Mouse (Mus musculus) thymus, postnatal 4 days (tissue): ENCODE results near the gene Dusp18.

Experiments
- DNase-seq: peaks from one replicate; pipeline ENCODE4 v3.0.0; 2021

Gene Dusp18

GRCm38 (mm10) chr11:3931511-3932211, 36.6 kb downstream of the Dusp18 start, which contains the start of gene Tcn2:
Gene Tcn2 (minus strand): TSS chr11:3932159.
- DNase-seq = peak; percentile 74

- DNase-seq = no peak
These were observed 38.8 kb downstream of the Dusp18 start for GRCm38 (mm10) chr11:3933756-3934285.

DNA sequence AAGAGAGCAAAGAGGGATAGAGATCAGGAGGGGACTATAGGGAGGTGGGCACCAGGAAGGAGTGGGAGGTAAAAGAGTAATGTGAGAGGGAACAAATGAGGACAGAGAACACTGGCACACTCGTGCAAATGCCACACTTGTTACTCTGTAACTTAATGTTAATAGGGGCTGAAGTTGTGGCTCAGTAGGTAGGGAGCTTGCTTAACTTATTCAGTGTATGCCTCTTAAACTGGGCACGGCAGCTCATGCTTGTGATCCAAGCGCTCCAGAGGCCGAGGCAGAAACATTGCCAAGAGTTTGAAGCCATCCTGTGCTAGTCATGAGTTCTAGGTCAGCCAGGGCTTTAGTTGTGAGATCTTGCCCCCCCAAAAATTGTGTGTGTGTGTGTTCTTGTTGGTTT, 40.1 kb downstream of the Dusp18 start:
- no peak for DNase-seq

GRCm38 (mm10) chr11:3936318-3936717, 41.3 kb downstream of the Dusp18 start:
- DNase-seq = no peak

GRCm38 (mm10) chr11:3937321-3937874, 42.4 kb downstream of the Dusp18 start:
- no peak for DNase-seq

DNA sequence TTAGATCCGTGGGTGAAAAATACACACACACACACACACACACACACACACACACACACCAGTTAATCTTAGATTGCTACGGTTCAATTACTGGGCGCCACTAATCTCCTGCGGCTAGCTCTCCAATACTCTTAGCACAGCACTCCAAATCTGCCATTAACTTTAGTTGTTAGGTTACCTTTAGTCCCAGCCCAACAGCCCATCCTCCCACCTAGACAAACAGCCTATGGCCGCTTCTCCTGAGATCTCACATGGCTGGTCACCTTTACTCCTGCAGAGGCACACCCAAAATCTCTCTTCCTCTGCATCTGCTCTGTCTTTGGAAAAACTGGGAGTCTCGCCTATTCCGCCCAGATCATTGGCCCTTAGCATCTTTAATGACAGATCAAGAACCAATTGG, 46.3 kb downstream of the Dusp18 start:
- DNase-seq = no peak

DNA sequence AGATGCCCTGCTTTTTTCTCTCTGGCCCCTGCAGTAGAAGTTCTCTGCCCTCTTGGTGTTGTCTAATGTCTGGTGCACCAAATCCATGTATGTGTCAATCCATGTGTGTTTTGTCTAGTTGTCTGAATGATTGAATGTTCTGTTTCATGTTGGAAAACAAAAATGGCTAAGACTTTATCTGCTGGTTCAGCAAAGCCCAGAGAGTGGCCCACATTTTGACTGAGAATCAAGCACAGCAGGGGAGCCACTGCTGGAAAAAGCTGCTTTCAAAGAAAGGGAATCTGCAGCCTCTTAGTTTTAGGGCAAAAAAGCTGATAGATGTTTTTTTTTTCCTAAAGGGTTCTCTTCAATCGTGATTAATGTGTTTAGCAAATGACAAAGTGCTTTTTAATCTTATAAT, 51.3 kb downstream of the Dusp18 start:
- no peak for DNase-seq
